Mouse (Mus musculus) monocyte, adult 5-6 weeks (primary cell): ENCODE results near the gene Nfatc2. TPM values are rescaled to one million over a fixed set of nuclear protein-coding genes. Genes with fewer than 3 reads are reported as not detected.

Source experiments
- ATAC-seq: fragments of 153-309, 156-312 bp; replicated peaks from 2 replicates; pipeline ENCODE4 v1.8.0; 2017; ENCODE audit warnings: mild to moderate bottlenecking; ENCODE audit not compliant: low TSS enrichment, insufficient number of reproducible peaks, severe bottlenecking, poor library complexity, low FRiP score
- total RNA-seq: library from RNA; stranded (forward); fragments of 200-1000, 200-491, 200-594 nt; gene quantifications from 3 replicates; pipeline ENCODE4 v1.2.3, GENCODE M21; 2017

Gene Nfatc2
- total RNA-seq, 1 experiment from 2014 or later: 6.1 TPM

GRCm38 (mm10) chr2:168469032-168469431, 132.4 kb downstream of the Nfatc2 start:
- ATAC-seq: no peak; the same call in 1 of the 2 replicates

GRCm38 (mm10) chr2:168467166-168467565, 134.3 kb downstream of the Nfatc2 start:
- ATAC-seq: no peak

- no peak for ATAC-seq
Observed at GRCm38 (mm10) chr2:168466066-168466465, 135.4 kb downstream of the Nfatc2 start.

- ATAC-seq: no peak
Observed at GRCm38 (mm10) chr2:168465646-168466045, 135.8 kb downstream of the Nfatc2 start.

GRCm38 (mm10) chr2:168461865-168462264, 139.6 kb downstream of the Nfatc2 start:
- ATAC-seq: no peak

GRCm38 (mm10) chr2:168459627-168460026, 141.8 kb downstream of the Nfatc2 start:
- no peak for ATAC-seq

- no peak for ATAC-seq
Observed at GRCm38 (mm10) chr2:168458583-168458982, 142.9 kb downstream of the Nfatc2 start.

GRCm38 (mm10) chr2:168451714-168452708, 149.4 kb downstream of the Nfatc2 start:
- peak; percentile 64 for ATAC-seq

- ATAC-seq: no peak; the same call in 1 of the 2 replicates
Observed at GRCm38 (mm10) chr2:168450977-168451376, 150.5 kb downstream of the Nfatc2 start.

- no peak for ATAC-seq
Observed at GRCm38 (mm10) chr2:168448054-168448453, 153.4 kb downstream of the Nfatc2 start.

GRCm38 (mm10) chr2:168447601-168448000, 153.9 kb downstream of the Nfatc2 start:
- ATAC-seq: no peak

GRCm38 (mm10) chr2:168445211-168445810, 156.1 kb downstream of the Nfatc2 start:
- peak; percentile 66 for ATAC-seq

GRCm38 (mm10) chr2:168444126-168444525, 157.3 kb downstream of the Nfatc2 start:
- ATAC-seq: no peak

GRCm38 (mm10) chr2:168441494-168441893, 160.0 kb downstream of the Nfatc2 start:
- ATAC-seq: no peak

GRCm38 (mm10) chr2:168440918-168441328, 160.5 kb downstream of the Nfatc2 start:
- no peak for ATAC-seq

GRCm38 (mm10) chr2:168438981-168439452, 162.4 kb downstream of the Nfatc2 start:
- no peak for ATAC-seq

- ATAC-seq: no peak
Observed at GRCm38 (mm10) chr2:168434187-168434586, 167.3 kb downstream of the Nfatc2 start.

GRCm38 (mm10) chr2:168433392-168433791, 168.1 kb downstream of the Nfatc2 start:
- no peak for ATAC-seq

- ATAC-seq: no peak
Observed at GRCm38 (mm10) chr2:168432394-168432793, 169.1 kb downstream of the Nfatc2 start.

GRCm38 (mm10) chr2:168429598-168429997, 171.9 kb downstream of the Nfatc2 start:
- ATAC-seq: peak; percentile 89
